Mouse (Mus musculus) subcutaneous adipose tissue, adult 2 months (tissue): ENCODE results near the gene Stx1b. TPM values are rescaled to one million over a fixed set of nuclear protein-coding genes. Genes with fewer than 3 reads are reported as not detected.

Source experiments
- polyA plus RNA-seq: library from polyadenylated mRNA; depleted of rRNA; stranded (reverse); fragments of >200 nt; gene quantifications from 2 replicates; pipeline ENCODE4 v1.2.3, GENCODE M21; 2012; ENCODE audit warnings: low replicate concordance; rRNA removed

Gene Stx1b
- polyA plus RNA-seq: 26.2 and 31.8 TPM in 2 replicates

GRCm38 (mm10) chr7:127824176-127824871 is at the start of gene Stx1b, which contains the start of gene Stx4a:
TSS of gene Stx1b (minus strand) at chr7:127824549.
TSS of gene Stx4a (plus strand) at chr7:127824294.

GRCm38 (mm10) chr7:127800435-127801009 is 23.8 kb downstream of the Stx1b start, which contains the start of gene Hsd3b7:
TSS of gene Hsd3b7 (plus strand) at chr7:127800604.

GRCm38 (mm10) chr7:127785308-127785707 is 39.0 kb downstream of the Stx1b start, which contains the start of gene Gm49388:
TSS of gene Gm49388 (plus strand) at chr7:127785608.

GRCm38 (mm10) chr7:127776426-127776825 is 47.9 kb downstream of the Stx1b start, which contains the start of gene Setd1a:
TSS of gene Setd1a (plus strand) at chr7:127776670.

GRCm38 (mm10) chr7:127769651-127770038 is 54.7 kb downstream of the Stx1b start, which contains the start of gene Orai3:
TSS of gene Orai3 (plus strand) at chr7:127769815.

Other genes starting within 250 kb of the Stx1b start
- gene Ccdc189, start 236.0 kb downstream of the Stx1b start, polyA plus RNA-seq: 7.2 and 7.9 TPM in 2 replicates
- 26.1 and 45.6 TPM in 2 replicates for gene Rnf40, start 235.8 kb downstream of the Stx1b start, polyA plus RNA-seq
- gene Zfp629, start 208.8 kb downstream of the Stx1b start, polyA plus RNA-seq: 8.4 and 24.5 TPM in 2 replicates
- 15.7 and 47.8 TPM in 2 replicates for gene Bcl7c, start 115.6 kb downstream of the Stx1b start, polyA plus RNA-seq
- 7.2 and 19.4 TPM in 2 replicates for gene Ctf1, start 111.8 kb downstream of the Stx1b start, polyA plus RNA-seq
- 0.06 TPM in 1 of 2 replicates, not detected in the other for gene Ctf2, start 92.4 kb downstream of the Stx1b start, polyA plus RNA-seq
- gene Fbxl19, start 80.0 kb downstream of the Stx1b start, polyA plus RNA-seq: 14.2 and 40.4 TPM in 2 replicates
- 41.3 and 59.8 TPM in 2 replicates for gene Orai3, start 54.7 kb downstream of the Stx1b start, polyA plus RNA-seq
- 9.2 and 15.6 TPM in 2 replicates for gene Setd1a, start 47.9 kb downstream of the Stx1b start, polyA plus RNA-seq
- gene Gm49388, start 38.9 kb downstream of the Stx1b start, polyA plus RNA-seq: not detected in 2 replicates
- 116 and 139 TPM in 2 replicates for gene Hsd3b7, start 23.9 kb downstream of the Stx1b start, polyA plus RNA-seq
- 93.0 and 101 TPM in 2 replicates for gene Stx4a, start 255 bp downstream of the Stx1b start, polyA plus RNA-seq
- gene Zfp646, start 51.7 kb upstream of the Stx1b start, polyA plus RNA-seq: 12.4 and 27.7 TPM in 2 replicates
- gene Zfp668, start 52.3 kb upstream of the Stx1b start, polyA plus RNA-seq: 4.4 and 8.0 TPM in 2 replicates
- gene Prss53, start 66.4 kb upstream of the Stx1b start, polyA plus RNA-seq: 3.2 and 5.8 TPM in 2 replicates
- gene Gm21974, start 70.9 kb upstream of the Stx1b start, polyA plus RNA-seq: not detected in 2 replicates
- gene Vkorc1, start 71.1 kb upstream of the Stx1b start, polyA plus RNA-seq: 258 and 271 TPM in 2 replicates
- gene Bckdk, start 79.5 kb upstream of the Stx1b start, polyA plus RNA-seq: 153 and 162 TPM in 2 replicates
- 17.5 and 22.7 TPM in 2 replicates for gene Kat8, start 88.0 kb upstream of the Stx1b start, polyA plus RNA-seq
- 0.29 and 50.1 TPM in 2 replicates for gene Prss8, start 105.6 kb upstream of the Stx1b start, polyA plus RNA-seq
- 27.9 and 44.9 TPM in 2 replicates for gene Prss36, start 122.2 kb upstream of the Stx1b start, polyA plus RNA-seq
- 242 and 409 TPM in 2 replicates for gene Fus, start 142.9 kb upstream of the Stx1b start, polyA plus RNA-seq
- gene Pycard, start 169.3 kb upstream of the Stx1b start, polyA plus RNA-seq: 16.0 and 64.4 TPM in 2 replicates
- gene Trim72, start 179.4 kb upstream of the Stx1b start, polyA plus RNA-seq: 0.24 and 0.90 TPM in 2 replicates
- 22.6 and 22.9 TPM in 2 replicates for gene Itgam, start 238.1 kb upstream of the Stx1b start, polyA plus RNA-seq
- 0.04 and 0.09 TPM in 2 replicates for gene Gm49368, start 238.1 kb upstream of the Stx1b start, polyA plus RNA-seq